Mouse (Mus musculus): ENCODE measurements at regions not wholly inside any gene's neighbourhood (a gene's known extent, or its start where the extent isn't known, plus 50 kb on each side); places are given as distances from the start of the nearest gene placed in this dataset.

DNA sequence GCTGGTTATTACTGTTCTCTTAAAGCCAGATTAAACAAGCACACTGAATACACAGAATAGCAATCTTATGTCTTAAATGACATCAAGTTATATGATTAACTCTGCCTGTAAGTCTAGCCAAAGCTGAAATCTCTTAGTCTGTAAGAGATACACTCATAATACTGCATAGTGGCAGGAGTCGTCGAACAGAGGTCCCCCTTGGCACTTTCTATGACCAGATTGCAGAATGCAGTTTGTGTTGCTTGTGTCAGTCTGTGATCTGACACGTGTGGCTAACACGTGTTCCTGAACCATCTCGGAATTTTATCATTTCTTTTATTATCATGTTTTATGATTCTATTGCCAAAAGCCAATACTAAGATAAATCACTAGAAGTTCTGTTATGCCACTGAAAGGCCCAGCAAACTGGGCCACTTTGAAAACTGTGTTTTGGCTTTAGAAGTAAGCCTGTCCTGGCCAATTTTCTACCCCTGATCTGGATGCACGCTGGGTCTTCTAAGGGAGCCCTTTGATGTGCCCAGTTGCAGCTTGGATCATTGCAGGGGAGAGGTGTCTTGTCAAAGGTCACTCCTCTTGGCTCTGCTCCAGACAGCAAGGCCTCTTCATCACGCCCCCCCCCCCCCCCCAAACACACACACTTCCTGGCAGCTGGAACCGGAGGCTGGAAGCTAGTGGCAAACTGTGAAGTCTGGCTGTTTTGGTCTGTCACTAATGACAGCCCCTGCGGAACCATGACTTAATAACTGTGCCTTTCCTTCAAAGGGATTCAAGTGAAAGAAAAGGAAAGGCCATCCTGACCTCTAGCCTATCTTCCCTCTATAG is 648.4 kb downstream of the Fgf12 start:
- ChIA-PET CTCF (no interaction called here), POLR2A (no interaction called here)

DNA sequence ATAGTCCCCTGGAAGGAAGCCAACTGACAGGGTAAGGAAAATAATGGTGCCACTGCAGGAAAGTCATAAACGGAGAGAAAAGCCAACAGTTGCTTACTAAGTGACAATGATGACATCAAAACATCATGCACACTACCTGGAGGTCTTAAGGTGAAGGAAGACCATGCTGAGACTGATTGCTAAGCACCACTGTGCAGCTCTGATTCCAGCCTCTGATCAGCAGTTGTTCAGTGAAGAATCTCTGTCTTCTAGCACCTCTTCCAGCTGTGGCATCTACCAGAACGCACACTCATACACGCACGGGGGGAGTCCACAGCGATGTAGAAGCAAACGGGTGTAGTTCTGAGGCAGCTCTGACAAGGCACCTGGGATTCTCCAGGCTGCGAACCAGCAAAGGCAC is 647.8 kb downstream of the Fgf12 start:
- ChIA-PET POLR2A (no interaction called here), CTCF (no interaction called here)

DNA sequence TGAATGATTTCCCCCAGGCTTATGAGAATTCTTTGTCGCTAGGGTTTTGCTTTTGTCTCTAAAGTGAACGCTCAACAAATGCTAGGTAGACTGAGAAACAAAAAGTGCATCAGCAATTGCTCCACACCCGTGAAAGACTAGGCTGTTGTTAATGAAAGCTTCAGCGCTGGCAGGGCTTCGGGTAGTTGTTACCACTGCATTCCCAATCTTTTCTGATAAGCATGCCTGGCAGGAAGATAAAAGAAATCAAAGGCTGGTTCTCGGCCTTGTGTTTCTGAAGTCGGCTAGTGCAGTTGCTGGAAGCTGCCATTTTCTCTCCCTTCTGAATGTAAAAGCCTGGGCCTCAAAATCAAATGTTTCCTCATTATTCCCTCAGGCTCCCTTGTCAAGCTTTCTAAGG is 647.0 kb downstream of the Fgf12 start:
- POLR2A ChIA-PET: interaction anchor here in 1 of 4 experiments (0.6 kb wide), 1 partner anchor 118 kb away, joined by 3 read pairs; no protein-coding TSS in a partner anchor
- CTCF ChIA-PET: no interaction called here

DNA sequence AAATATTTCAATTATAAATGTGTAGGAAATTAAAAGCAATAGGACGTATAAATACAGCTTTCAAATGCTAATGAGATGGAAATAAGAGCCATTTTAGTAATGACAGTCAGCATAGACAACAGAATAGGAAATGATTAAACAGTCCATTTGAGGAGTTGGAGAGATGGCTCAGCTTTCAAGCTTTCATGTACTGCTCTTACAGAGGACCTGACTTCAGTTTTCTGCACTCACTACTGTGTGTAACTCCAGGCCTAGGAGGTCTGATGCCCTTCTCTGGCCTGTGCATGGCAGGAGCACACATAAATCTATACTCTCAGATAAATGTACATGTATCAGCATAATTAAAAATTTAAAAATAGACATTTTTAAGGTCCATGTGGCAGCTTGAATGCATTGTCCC is 643.1 kb downstream of the Fgf12 start:
- ChIA-PET POLR2A (no interaction called here), CTCF (no interaction called here)
